Mouse (Mus musculus) limb, embryonic 12.5 days (tissue): Measurements from ENCODE around the gene Gm20683. TPM values are rescaled to one million over a fixed set of nuclear protein-coding genes. Genes with fewer than 3 reads are reported as not detected.

ENCODE experiments used
- ATAC-seq: fragments of 200-750 bp; cut with Nextera tagmentation; 2 replicates; pipeline ENCODE4 v1.8.0; 2017; ENCODE audit warnings: low read depth, moderate TSS enrichment; ENCODE audit not compliant: insufficient number of reproducible peaks, insufficient read depth, low FRiP score, low TSS enrichment
- H3K27ac ChIP-seq: fragments of 300-500 bp; sonication (generic); 2 replicates; pipeline ENCODE4 v1.5.1; 2016; ENCODE audit warnings: mild to moderate bottlenecking, moderate library complexity
- H3K27me3 ChIP-seq: fragments of 300-500 bp; sonication (generic); 2 replicates; pipeline ENCODE4 v1.6.1; 2016; ENCODE audit warnings: mild to moderate bottlenecking, moderate library complexity
- H3K36me3 ChIP-seq: fragments of 300-500 bp; sonication (generic); 2 replicates; pipeline ENCODE4 v1.6.1; 2016; ENCODE audit warnings: mild to moderate bottlenecking, moderate library complexity
- H3K4me1 ChIP-seq: fragments of 300-500 bp; sonication (generic); replicated peaks from 2 replicates; pipeline ENCODE4 v1.6.1; 2016
- H3K4me2 ChIP-seq: fragments of 300-500 bp; sonication (generic); 2 replicates; pipeline ENCODE4 v1.6.1; 2016; ENCODE audit warnings: mild to moderate bottlenecking, moderate library complexity
- H3K4me3 ChIP-seq: fragments of 300-500 bp; sonication (generic); replicated peaks from 2 replicates; pipeline ENCODE4 v1.5.1; 2016; ENCODE audit warnings: mild to moderate bottlenecking
- H3K9ac ChIP-seq: fragments of 300-500 bp; sonication (generic); replicated peaks from 2 replicates; pipeline ENCODE4 v1.6.1; 2016; ENCODE audit warnings: mild to moderate bottlenecking, moderate library complexity
- H3K9me3 ChIP-seq: fragments of 300-500 bp; sonication (generic); 2 replicates; pipeline ENCODE4 v1.6.1; 2016; ENCODE audit warnings: mild to moderate bottlenecking, moderate library complexity
- WGBS: fragments of 180-500 bp; shearing (Covaris S2); methylation state at CpG from one replicate; pipeline ENCODE4 v1.1.7; 2016; 5-methylcytosine and 5-hydroxymethylcytosine counted together
- polyA plus RNA-seq: library from polyadenylated mRNA; unstranded; fragments of >200 nt; fragmentation: Nextera tagmentation; extraction: Ambion mirVana; gene quantifications from 2 replicates; pipeline ENCODE4 v1.2.1, GENCODE M21; 2016

Gm20683 gene
- polyA plus RNA-seq, 1 experiment from 2014 or later, result 1.6 TPM

GRCm38 (mm10) chr17:25861704-25862612 lies 20.4 kb upstream of the Gm20683 start:
- 14% methylated on average over 6 of the region's 6 CpGs for WGBS

GRCm38 (mm10) chr17:25860832-25861703 lies 19.5 kb upstream of the Gm20683 start, which contains the start of gene Wdr90:
TSS of gene Wdr90 (minus strand) at chr17:25861501.
- Histone ChIP-seq H3K4me3 (peak within 1 kb of the TSS; percentile 57), H3K36me3 (peaks cover 4% of the 10 kb centered on the region; the same call in 1 of the 2 replicates), H3K27me3 (no peaks in the 10 kb centered on the region), H3K9ac (peak within 1 kb of the TSS; percentile 86), H3K9me3 (no peaks in the 10 kb centered on the region), H3K4me1 (peaks cover 17% of the 10 kb centered on the region), H3K4me2 (peak within 1 kb of the TSS; percentile 89), H3K27ac (peak within 1 kb of the TSS; percentile 86)
- peak; percentile 89 for ATAC-seq
- 4% methylated on average over 65 of the region's 65 CpGs for WGBS

More at GRCm38 (mm10) chr17:25861704-25862612, 20.4 kb upstream of the Gm20683 start:
- H3K27me3 ChIP-seq, result no peaks in the 10 kb centered on the region
- H3K4me3 ChIP-seq, result peak overlapping the region; percentile 57
- no peaks in the 10 kb centered on the region for H3K9me3 ChIP-seq
- H3K4me2 ChIP-seq, result peak overlapping the region; percentile 89
- peak overlapping the region; percentile 86 for H3K9ac ChIP-seq
- ATAC-seq, result 0 out of 2 replicates have a peak, but pooled peaks have one; percentile 13
- H3K4me1 ChIP-seq, result peaks cover 17% of the 10 kb centered on the region
- H3K27ac ChIP-seq, result peak overlapping the region; percentile 86
- no peaks in the 10 kb centered on the region for H3K36me3 ChIP-seq

GRCm38 (mm10) chr17:25860229-25860628 lies 18.7 kb upstream of the Gm20683 start:
- Histone ChIP-seq H3K27me3 (no peaks in the 10 kb centered on the region), H3K4me1 (peaks cover 17% of the 10 kb centered on the region), H3K4me2 (peak overlapping the region; percentile 89), H3K9me3 (no peaks in the 10 kb centered on the region), H3K27ac (no peak overlapping the region), H3K36me3 (peaks cover 12% of the 10 kb centered on the region), H3K4me3 (peak overlapping the region; percentile 57), H3K9ac (peak overlapping the region; percentile 86)
- 93% methylated on average over 6 of the region's 6 CpGs for WGBS
- 0 out of 2 replicates have a peak, but pooled peaks have one; percentile 16 for ATAC-seq

- H3K27me3 ChIP-seq, result no peaks in the 10 kb centered on the region
- WGBS, result under 1% methylated on average over 21 of the region's 21 CpGs
- H3K4me2 ChIP-seq, result peak within 1 kb of the TSS; percentile 90
- H3K9ac ChIP-seq, result peak within 1 kb of the TSS; percentile 87
- H3K4me3 ChIP-seq, result peak within 1 kb of the TSS; percentile 88
- H3K27ac ChIP-seq, result peak within 1 kb of the TSS; percentile 88
- H3K36me3 ChIP-seq, result peaks cover 77% of the 10 kb centered on the region
- H3K9me3 ChIP-seq, result no peaks in the 10 kb centered on the region
- H3K4me1 ChIP-seq, result peaks cover 16% of the 10 kb centered on the region
- peak; percentile 92 for ATAC-seq
Measured at GRCm38 (mm10) chr17:25844396-25844901, 2.9 kb upstream of the Gm20683 start, which contains the start of gene Rhot2. TSS of gene Rhot2 (minus strand) at chr17:25844851.

- Histone ChIP-seq H3K36me3 (peaks cover 78% of the 10 kb centered on the region), H3K4me1 (peaks cover 16% of the 10 kb centered on the region), H3K27me3 (no peaks in the 10 kb centered on the region), H3K27ac (peak overlapping the region; percentile 88), H3K9ac (peak overlapping the region; percentile 87), H3K9me3 (no peaks in the 10 kb centered on the region), H3K4me2 (peak overlapping the region; percentile 90), H3K4me3 (peak overlapping the region; percentile 88)
- 3% methylated on average over 38 of the region's 38 CpGs for WGBS
- peak; percentile 16; the same call in 1 of the 2 replicates for ATAC-seq
Measured at GRCm38 (mm10) chr17:25843636-25844395, 2.3 kb upstream of the Gm20683 start.

GRCm38 (mm10) chr17:25843122-25843521 lies 1.6 kb upstream of the Gm20683 start:
- Histone ChIP-seq H3K27ac (no peak overlapping the region), H3K4me2 (peak overlapping the region; percentile 90), H3K4me1 (peaks cover 17% of the 10 kb centered on the region), H3K9me3 (no peaks in the 10 kb centered on the region), H3K9ac (peak overlapping the region; percentile 87), H3K4me3 (peak overlapping the region; percentile 88), H3K27me3 (no peaks in the 10 kb centered on the region), H3K36me3 (peaks cover 76% of the 10 kb centered on the region)
- WGBS, result 91% methylated on average over 4 of the region's 4 CpGs
- ATAC-seq, result no peak

- H3K36me3 ChIP-seq, result peaks cover 76% of the 10 kb centered on the region
- no peaks in the 10 kb centered on the region for H3K9me3 ChIP-seq
- peaks cover 23% of the 10 kb centered on the region for H3K4me1 ChIP-seq
- no peaks in the 10 kb centered on the region for H3K27me3 ChIP-seq
- no peak overlapping the region for H3K27ac ChIP-seq
- no peak for ATAC-seq
- H3K9ac ChIP-seq, result no peak overlapping the region
- no peak overlapping the region for H3K4me2 ChIP-seq
- H3K4me3 ChIP-seq, result no peak overlapping the region
- WGBS, result 84% methylated on average over 3 of the region's 3 CpGs
Measured at GRCm38 (mm10) chr17:25842509-25842908, 946 bp upstream of the Gm20683 start.

GRCm38 (mm10) chr17:25840519-25840918 lies 1.0 kb downstream of the Gm20683 start:
- Histone ChIP-seq H3K4me3 (no peak overlapping the region), H3K4me2 (no peak overlapping the region), H3K27ac (no peak overlapping the region), H3K36me3 (peaks cover 62% of the 10 kb centered on the region), H3K9me3 (no peaks in the 10 kb centered on the region), H3K27me3 (no peaks in the 10 kb centered on the region), H3K4me1 (peaks cover 37% of the 10 kb centered on the region), H3K9ac (no peak overlapping the region)
- no peak for ATAC-seq
- WGBS, result 93% methylated on average over 6 of the region's 6 CpGs

- Histone ChIP-seq H3K4me3 (no peak overlapping the region), H3K36me3 (peaks cover 64% of the 10 kb centered on the region), H3K9ac (no peak overlapping the region), H3K9me3 (no peaks in the 10 kb centered on the region), H3K27me3 (no peaks in the 10 kb centered on the region), H3K4me1 (peaks cover 39% of the 10 kb centered on the region), H3K4me2 (no peak overlapping the region), H3K27ac (no peak overlapping the region)
- no peak for ATAC-seq
- 85% methylated on average over 14 of the region's 14 CpGs for WGBS
Measured at GRCm38 (mm10) chr17:25839455-25840235, 1.9 kb downstream of the Gm20683 start.

- Histone ChIP-seq H3K27ac (no peak overlapping the region), H3K9ac (no peak overlapping the region), H3K36me3 (peaks cover 66% of the 10 kb centered on the region), H3K4me3 (no peak overlapping the region), H3K4me1 (peaks cover 45% of the 10 kb centered on the region), H3K27me3 (no peaks in the 10 kb centered on the region), H3K9me3 (no peaks in the 10 kb centered on the region), H3K4me2 (no peak overlapping the region)
- no peak for ATAC-seq
- 90% methylated on average over 4 of the region's 4 CpGs for WGBS
Measured at GRCm38 (mm10) chr17:25838904-25839303, 2.7 kb downstream of the Gm20683 start.
